Mouse (Mus musculus): Measurements from ENCODE around the gene Adamts7.

Gene Adamts7

DNA sequence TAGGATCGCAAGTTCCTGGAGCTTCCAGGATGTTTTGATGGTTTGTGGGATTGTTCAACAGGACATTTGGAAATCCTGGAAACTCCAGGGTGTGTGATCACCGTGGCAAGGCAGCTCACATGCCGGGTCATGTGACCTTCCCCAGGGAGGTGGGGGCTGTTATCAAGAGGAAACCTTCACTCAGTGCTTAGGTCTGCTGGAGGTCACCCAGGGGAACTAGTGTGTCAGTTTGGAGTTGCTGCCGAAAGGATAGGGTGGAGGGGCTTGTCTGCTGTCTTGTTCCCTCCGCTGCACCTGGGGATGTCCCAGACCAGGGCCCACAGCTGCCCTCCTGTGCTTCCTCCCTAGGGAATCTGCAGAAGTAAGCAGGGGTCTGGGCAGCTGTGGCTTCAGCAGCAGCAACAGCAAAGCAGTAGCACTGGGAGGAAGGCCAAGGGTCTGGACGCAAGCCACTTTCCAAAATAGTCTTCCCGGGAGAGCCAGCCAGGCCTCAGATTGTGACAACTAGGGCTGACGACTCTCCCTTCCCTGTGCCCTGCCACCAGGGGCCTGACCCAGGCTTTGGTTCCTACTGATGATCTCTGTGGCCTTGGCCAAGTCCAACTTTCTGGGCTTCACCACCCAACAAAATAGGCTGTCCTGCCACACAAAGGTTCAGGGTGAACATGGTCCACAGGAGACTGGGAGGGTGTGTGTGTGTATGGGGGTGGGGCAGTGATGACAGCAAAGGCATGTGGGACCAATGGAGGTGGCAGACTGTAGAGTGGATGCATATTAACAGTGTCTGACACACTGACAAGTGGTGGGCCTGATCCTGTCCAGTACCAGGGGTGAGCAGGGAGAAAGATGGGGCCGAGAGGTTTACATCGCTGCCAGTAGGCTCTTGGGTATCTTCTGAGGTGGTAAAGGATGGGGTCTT lies 35.9 kb downstream of the Adamts7 start:
- DNase-seq = peak; percentile 65

DNA sequence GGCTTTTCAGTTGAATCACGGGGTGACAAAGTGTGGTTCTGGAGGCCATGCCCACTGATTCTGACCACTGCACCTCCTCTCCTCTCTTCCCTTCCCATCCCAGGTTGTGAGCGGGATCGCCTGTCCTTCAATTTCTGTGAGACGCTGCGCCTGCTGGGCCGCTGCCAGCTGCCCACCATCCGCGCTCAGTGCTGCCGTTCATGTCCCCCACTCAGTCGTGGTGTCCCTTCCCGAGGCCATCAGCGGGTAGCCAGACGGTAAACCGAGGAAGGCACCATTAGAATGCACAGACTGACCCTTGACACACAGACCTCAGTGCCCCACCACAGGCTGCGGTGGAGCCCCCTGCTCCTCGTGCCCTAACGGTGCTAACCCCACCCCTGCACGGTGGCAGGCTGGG lies 36.7 kb downstream of the Adamts7 start:
- no peak for DNase-seq

DNA sequence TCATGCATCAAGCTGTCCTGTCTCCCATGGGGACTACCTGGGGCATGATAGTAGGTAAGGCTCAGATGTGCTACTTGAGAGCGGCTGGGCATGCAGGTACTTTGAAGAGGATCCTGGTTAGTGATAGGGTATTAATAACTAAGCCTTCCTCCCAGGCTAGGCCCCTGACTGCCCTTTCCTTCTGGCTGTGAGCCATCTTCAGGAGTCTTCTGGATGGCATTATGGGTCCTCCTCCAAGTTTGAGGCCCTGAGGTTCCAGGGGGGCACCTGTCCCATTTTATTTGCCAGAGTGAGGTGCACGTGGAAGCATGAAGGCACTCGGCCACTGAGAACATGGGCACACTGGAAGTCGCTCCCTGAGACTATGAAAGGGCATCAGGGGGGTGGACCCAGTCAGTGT lies 37.6 kb downstream of the Adamts7 start:
- DNase-seq = no peak

DNA sequence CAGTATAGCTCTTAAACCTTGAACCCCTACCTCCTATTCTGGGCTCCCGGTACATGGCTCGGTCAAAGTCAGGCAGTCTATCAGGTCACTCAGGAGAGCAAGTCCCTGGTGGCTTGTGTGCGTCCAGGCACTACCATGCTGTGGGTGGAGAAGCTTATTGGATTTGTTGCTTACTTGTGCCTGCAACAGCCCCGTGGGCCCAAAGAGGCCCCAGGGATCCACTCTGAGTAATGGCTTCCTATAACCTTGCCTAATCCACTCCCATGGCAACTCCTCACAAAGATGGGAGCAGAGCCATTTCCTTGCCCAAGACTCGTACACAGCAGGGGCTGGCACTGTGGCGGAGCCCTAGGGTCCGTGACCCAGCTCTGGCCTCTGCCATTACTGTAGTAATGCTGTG lies 38.2 kb downstream of the Adamts7 start:
- DNase-seq = no peak

DNA sequence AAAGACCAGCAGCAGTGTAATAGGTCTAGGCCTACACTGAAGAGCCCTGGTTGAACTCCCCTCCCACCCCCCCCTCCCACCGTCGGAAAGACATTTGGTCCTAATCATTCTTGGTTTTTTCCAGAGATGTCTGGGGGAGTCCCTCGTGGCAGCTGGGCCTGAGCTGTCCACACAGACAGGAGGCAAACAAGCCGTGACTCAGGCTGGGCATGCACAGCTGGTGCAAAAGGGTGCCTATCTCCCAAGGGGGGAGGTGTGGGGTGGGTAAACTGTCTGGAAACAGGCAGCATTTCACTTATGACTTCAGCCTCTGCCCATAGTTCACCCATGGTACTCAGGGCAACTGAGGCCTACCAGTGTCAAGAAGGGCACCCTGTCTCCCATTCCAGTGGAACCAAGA lies 38.7 kb downstream of the Adamts7 start:
- DNase-seq = no peak

DNA sequence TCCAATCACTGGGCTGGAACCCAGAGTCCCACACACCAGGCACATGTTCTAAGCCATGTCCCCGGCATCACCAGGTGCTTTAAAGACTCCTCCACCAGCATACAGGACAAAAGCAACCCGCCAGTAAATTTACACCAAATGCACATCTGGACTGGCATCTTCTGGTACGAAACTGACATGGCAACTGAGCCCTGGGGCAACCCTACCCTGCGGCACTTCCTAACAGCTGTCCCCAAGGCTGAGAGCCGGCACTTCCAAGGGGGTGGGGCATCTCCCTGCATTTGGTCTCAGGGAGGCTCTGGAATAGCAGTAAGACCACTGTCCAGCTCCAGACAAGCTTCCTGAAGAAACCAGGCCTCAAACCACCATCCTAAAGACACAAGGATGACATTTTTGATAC lies 40.4 kb downstream of the Adamts7 start:
- DNase-seq = no peak

DNA sequence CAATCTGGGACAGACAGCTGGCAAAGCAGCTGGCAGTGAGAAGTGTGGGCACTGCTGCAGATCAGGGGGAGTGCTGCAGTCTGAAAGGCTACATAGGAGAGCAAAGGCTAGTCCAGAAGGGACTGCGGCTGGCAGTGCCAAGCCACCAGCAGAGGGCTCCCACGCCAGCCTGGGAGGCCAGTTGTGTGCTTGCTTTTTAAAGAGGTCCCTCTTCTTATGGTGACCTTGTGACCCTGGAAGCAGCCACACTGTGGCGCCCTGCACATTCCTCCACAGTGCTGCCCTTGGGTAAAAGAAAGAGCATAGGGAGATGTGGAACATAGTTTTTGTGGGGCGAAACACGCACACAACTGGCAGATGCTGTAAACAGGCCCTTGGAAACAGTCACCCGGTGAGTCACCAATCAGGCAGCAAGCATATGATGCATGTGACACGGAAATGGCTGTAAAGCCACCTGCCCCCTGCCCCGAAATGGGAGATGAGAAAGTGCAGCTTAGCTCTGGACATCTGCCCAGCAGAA lies 41.6 kb downstream of the Adamts7 start:
- no peak for DNase-seq

DNA sequence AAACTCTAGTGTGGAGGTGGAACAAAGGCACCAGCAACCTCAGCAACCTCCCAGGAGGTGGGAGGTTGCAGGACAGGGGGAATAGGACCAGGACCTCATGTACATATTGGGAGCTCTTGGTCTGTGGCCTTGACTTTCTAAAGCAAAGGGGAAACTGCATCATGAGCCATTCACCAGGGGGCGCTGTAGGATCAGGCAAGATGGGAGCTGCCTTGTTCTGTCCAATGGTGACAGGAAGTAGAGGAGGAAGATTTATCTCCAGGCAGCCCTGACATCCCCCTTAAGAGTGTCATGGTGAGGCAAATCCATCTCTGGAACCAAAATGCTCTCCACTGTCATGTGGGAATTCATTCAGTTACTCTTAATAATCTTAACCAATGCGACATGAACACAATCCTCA lies 43.6 kb downstream of the Adamts7 start:
- DNase-seq = peak; percentile 84

DNA sequence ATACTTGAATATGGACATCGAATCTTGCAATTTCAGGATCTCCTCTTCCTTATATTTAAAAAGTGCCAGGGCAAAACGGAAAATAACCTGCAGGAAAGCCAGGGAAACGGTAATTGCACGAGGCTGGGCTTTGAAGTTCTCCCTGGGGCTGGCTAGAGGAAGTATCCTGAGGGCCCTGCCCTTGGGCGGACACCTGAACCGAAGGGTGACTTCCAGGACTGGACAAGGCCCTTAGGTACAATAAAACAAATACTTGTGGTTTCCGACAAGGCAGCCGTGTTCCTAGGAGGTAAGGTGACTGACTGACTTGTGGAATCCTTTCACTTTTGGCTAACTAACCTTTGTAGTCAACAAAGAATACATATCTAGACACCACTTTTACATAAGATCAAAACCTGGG lies 44.9 kb downstream of the Adamts7 start:
- no peak for DNase-seq

DNA sequence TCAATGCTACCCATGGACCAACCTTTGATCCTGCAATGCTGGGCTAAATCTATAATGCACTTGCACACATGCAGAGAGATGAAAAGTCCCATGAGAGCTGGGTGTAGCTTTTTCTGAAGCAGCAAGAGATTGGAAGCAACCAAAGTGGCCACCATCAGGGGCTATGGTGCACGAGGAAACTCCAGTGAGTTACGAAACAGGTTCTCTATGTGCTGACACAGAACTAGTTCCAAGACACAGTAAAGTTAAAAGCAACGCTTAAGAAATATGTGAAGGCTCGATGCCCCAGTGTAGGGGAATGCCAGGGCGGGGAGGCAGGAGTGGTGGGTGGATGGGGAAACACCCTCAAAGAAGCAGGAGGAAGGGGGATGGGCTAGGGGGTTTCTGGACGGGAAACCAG lies 45.8 kb downstream of the Adamts7 start:
- DNase-seq = no peak

DNA sequence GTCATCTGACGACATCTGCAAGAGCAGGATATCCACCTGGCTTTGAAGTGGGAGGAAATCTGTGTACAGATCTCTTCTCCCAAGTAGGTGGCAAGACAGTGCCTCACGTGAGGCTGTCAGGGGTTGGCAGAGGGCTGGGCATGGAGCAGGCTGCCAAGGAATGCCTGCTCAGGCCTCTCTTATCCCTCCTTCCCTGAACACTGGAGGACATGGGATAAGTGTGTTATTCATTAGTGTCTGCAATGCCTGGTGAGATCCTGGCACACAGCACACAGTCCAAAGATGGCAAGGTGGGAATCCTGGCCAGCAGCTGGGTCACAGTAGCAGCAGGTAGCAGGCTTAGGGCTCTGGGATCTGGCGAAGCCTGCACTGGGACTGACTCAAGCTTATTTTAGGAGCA lies 50.3 kb downstream of the Adamts7 start:
- no peak for DNase-seq

DNA sequence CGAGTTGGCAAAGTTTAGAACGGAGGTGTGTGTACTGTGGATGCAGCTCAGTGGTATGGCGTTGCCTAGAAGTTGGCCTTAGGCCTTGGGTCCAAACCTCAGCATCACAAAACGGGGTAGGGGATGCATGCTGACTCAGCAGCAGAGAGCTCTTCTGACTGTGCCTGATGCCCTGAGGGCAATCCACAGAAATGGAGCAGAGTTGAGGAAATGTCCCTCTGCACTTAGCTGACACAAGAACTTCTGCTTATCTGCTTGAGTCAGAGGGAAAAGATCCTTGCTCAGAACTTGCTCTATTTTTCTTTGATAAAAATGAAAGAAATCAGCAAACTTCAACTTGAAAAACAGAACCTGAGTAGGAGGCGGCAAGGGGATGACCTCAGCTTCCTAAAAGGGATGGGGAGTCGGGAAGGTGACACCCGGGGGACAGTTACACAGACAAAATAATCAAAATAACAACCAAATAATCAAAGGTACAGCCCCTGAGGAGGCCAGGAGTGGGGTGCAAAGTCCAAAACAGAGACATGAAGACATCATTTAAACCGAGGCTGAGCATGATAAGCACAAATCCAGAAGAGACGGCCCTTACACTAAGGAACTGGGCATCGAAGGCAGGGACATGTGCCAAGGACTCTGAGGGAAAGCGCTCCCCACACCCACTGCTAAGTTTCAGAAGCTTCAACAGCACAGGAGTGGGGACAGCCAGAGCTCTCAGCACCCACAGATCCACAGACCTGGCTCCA lies 53.6 kb downstream of the Adamts7 start:
- DNase-seq = no peak

DNA sequence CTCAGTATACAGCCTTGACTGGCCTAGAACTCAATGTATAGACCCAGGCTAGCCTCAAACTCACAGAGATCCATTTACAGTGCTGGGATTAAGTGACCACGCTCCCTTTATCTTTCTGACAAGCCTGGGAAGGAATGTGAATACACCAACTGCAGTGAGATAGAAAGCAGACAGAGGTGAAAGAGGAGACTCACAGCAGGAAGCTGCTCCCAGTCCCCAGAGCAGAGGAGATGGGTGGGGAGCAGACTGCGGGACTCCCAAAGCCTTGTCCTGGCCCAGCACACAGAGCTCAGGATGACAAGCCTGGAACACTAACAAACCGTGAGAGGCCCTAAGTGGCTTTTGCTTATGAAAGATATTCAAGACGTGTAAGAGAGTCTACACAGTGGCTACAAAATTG lies 54.6 kb downstream of the Adamts7 start:
- DNase-seq = no peak

DNA sequence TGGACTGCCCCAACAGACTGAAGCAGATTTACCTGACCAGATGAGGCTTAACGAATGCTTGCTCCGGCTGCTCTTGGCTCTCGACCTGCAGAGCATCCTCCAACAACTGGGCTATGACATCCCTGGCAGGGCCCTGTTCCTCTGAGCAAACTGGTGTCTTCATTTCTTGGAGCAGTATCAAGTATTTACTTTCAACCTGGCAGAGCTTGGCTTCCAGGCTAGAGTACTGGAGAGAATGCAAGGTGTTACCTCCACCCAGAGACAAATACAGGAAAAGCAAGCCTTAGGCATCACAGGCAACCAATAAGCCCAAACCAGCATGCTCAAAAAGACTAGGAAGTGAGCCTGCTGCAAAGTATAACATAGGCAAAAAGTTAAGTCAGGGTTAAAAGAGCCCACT lies 59.4 kb downstream of the Adamts7 start:
- no peak for DNase-seq

DNA sequence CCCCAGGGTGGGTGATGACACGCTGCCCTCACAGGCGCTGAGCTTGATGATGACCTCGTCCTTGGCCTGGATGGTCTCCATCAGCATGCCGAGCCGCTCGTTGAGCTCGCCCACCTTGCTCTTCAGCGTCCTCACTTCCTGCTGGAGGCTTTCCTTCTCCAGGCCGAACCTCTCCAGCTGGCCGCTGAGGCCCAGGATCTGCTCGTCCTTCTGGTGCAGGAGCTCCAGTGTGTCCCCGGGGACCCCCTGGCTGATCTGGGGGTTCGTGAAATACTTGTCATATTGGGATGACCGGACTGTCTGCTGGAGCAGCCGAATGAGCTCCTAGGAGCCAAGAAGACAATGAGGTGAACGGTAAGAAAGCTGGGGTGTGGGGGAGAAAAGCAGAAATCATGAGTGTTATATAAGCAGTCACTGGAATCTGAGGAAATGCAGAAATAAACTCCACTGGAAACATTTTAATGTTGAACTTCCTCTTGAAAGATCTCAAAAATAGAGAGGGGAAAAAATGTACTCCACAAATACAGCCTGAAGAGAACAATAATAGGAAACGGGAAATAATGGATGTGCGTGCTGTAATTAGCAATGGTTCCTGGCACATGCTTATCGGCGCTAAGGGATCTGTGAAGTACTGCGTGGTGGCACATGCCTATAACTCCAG lies 63.3 kb downstream of the Adamts7 start:
- DNase-seq = no peak

DNA sequence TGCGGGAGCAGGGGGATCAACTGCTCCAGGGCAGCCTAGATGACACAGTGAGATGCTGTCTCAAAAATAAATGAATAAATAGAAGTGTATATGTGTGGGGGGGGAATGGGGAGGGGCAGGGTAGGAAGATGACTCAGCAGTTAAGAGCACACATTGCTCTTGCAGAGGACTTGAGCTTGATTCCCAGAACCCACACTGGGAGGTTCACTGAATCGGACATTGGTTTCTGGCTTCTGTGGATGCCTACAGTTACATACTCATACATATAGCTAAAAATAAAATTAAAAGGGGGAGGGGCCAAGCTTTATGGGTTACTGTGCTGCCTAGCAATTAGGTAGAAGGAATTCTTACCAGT lies 63.9 kb downstream of the Adamts7 start:
- DNase-seq = peak; percentile 35

DNA sequence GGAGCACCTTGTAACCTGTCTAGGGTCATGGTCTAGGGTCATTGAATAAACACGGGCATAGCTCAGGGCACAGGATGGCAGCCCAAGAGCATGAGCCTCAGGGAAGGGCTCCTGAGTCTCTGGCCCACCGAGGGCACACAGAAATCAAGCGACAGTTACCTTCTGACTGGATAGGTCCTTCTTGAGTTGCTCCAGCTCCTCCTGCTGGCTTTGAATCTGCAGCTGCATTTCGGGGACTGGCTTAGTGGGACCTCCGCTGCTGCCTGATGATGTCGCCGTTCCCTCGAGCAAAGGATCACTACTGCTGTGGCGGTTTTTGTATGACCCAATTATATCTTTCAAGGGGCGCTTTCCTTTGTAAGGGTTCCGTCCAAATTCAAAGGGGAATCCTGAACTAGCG lies 64.3 kb downstream of the Adamts7 start:
- peak; percentile 27 for DNase-seq

DNA sequence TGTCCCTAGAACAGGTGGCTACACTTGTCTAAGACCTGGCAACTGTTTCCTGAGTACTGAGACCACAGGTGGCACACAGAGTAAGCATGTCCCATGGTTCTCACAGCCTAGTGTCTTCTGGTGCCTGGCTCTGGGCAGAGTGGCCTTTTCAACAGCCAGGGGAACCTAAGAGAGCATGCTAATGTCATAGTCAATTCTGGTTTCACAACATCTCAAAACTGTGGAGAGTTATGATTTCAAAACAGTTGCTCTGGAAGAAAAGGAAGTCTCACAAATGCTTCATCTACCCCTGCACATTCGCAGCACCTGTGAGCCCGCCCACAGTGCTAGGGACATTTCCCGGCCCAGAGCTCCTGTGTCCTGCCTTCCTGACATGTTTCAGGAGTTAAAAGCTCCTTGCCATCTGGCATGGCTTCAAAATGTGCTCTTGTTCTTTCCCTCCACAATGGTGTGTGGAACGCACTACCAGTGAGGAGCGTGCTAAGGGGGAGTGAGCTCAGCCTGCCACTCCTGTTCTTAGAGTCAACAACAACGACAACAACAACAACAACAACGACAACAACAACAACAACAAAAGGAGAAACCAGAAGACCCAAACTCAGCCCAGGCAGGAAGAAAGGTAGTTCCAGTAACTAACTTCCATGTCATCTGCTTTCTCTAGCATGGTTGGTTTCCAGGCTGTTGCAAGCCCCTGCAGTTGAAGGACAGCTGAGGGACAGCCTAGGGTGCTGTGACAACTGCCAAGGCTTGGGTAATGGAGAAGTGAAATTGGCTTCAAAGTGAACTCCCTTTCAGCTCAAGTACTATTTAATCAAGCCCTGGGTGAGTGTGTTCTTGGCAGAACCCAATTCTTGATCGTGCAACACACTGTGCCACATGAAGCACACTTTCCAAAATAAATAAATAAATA lies 70.2 kb downstream of the Adamts7 start:
- no peak for DNase-seq

DNA sequence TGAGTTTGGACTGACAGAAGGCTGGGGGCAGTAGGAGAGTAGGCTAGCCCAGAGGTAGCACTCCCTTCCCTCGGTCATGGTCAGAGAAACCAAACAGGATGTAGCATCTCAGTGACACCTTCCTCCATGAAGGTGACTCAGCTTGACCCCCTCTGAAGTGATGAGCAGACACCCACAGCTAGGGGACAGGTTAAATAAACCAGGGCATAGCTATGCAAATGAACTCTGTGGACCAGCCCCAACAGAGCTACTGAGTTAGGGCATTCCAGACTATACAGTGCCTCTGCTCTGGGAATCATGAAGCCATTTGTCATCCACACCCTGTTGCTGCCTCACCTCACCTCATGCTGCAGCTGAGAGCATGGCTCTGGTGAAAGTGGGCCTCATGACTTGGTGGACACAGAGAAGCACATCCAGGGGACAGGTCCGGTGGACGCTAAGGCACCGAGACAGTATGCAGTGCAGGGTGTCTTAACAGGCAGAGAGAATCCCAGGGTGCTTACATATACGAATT lies 71.1 kb downstream of the Adamts7 start:
- no peak for DNase-seq

DNA sequence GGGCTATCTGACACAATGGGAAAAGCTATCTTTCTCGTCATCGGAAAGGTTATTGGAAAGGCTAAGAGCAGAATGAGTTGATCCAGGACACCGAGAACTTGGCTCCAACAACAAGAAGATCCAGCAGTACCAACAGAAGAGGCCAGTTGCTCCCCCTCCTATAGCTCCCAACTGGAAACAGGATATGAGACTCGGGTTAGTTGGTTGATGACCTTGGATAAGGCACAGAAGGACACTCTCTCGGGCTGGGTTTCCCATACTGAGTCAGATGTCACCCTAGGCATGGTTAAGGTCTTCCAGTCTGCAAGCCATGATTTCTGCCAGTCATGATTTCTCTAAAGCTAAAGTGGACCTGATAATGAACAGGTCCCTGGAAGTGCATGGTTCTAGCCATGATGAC lies 71.9 kb downstream of the Adamts7 start:
- no peak for DNase-seq

DNA sequence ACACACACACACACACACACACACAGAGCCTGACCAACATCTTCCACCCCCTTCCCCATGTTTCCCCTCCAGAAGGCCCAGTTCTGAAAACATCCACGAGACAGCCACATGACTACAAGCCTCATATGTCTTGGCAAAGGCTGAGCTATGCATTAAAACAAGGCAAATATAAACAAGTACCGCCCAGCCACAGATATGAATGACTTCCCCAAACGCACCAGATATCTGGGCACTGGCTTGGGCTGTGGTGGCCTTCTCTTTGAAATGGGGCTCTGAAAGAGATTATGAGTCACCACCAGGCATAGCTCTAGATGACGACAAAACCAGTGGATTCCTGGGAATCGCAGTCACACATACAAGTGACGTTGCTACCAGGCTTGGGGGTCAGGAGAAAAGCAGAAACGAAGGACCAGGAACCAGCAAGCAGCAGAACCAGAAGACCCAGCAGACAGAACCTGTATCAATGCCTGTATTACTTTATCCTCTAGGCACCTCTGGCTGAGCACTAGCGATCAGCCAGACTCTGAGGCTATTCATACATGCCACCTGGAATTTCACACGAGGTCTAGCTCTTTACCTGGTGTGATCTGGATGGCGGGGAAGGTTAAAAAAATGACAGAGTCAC lies 72.5 kb downstream of the Adamts7 start:
- no peak for DNase-seq

DNA sequence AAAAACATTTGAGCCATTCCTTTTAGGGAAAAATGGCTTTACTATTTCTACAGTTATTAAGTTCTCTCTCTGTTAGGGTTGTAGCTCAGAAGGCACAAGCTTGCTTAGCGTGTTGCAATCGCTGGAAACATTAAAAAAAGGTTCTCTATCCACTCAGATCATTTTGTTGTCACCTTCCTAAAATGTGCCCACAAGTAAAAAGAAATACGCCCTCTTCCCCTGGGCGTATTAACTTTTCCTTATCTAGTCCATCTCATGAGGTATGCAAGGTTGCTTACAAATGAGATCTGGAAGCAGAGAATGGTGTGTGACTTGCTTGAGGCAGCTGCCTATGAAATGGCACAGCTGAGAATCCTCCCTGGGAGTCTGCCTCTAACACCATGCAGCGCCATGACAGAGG lies 73.9 kb downstream of the Adamts7 start:
- DNase-seq = no peak

Data from kidney, adult 18-20 months (tissue).